Mouse (Mus musculus) thymus, adult 2 months (tissue): ENCODE data around the gene E130308A19Rik.

Experiments
- CTCF ChIP-seq: fragments of 200-500 bp; IDR thresholded peaks from 2 replicates; pipeline ENCODE4 v1.5.1; 2012; ENCODE audit warnings: mild to moderate bottlenecking, control low read depth, low read length, moderate library complexity, borderline replicate concordance; ENCODE audit not compliant: control insufficient read depth, poor library complexity, insufficient read depth; ENCODE audit errors: extremely low read depth
- POLR2A ChIP-seq: fragments of 200-500 bp; IDR thresholded peaks from 2 replicates; pipeline ENCODE4 v1.6.1; 2012; ENCODE audit warnings: mild to moderate bottlenecking, low read length, control low read depth, moderate library complexity; ENCODE audit not compliant: control insufficient read depth, poor library complexity, insufficient read depth; ENCODE audit errors: extremely low read depth

DNA sequence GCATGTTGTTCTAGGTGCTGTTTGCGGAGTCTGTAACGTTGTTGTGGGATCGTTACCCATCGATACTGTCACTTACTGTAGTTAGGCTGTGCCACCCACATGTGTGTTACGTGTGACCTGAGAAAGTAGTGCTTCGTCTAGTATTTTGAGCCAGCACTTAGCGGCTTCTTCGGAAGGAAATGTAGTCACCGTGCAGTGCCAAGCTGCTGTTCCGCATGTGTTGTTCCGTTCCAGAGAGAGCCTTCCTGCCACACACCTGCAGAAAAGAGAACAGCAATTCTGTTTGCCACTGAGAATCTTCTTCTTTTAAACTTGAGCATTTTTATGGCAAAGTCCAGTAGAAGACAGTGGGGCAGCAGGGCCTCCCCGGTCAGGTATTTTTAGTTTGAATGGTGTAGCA is 100.5 kb downstream of the E130308A19Rik start:
- TF ChIP-seq CTCF (no peak), POLR2A (no peak)
